Mouse (Mus musculus) cerebellum, adult 2 months (tissue): ENCODE data around the gene Krt75. TPM values are rescaled to one million over a fixed set of nuclear protein-coding genes. Genes with fewer than 3 reads are reported as not detected.
"Not testable (repeated sequence)": the region's sequence is repeated elsewhere in the genome, so short reads cannot be mapped to it uniquely, and the experiment has no call there.

Source experiments
- DNase-seq, 2 experiments: peaks; one replicate each; pipeline ENCODE4 v3.0.0; 2021
- H3K27ac ChIP-seq: fragments of 200-500 bp; 2 replicates; pipeline ENCODE4 v1.5.1; 2012; ENCODE audit warnings: low read length, control low read depth, inconsistent platforms; ENCODE audit not compliant: insufficient read depth
- H3K27me3 ChIP-seq: fragments of 200-500 bp; 2 replicates; pipeline ENCODE4 v1.6.1; 2012; ENCODE audit warnings: inconsistent platforms, mild to moderate bottlenecking, low read length, moderate library complexity; ENCODE audit not compliant: control insufficient read depth, insufficient read depth
- H3K4me1 ChIP-seq: fragments of 200-500 bp; 2 replicates; pipeline ENCODE4 v1.6.1; 2011; ENCODE audit warnings: low read length; ENCODE audit not compliant: control insufficient read depth, insufficient read depth
- H3K4me3 ChIP-seq: fragments of 200-500 bp; replicated peaks from 2 replicates; pipeline ENCODE3; 2011; ENCODE audit warnings: mild to moderate bottlenecking, low read depth, low read length, control low read depth; ENCODE audit not compliant: insufficient read depth
- CTCF ChIP-seq: fragments of 200-500 bp; IDR thresholded peaks from 2 replicates; pipeline ENCODE4 v1.5.1; 2011; ENCODE audit warnings: low read depth, mild to moderate bottlenecking, control low read depth, low read length, moderate library complexity, borderline replicate concordance; ENCODE audit not compliant: insufficient read depth
- POLR2A ChIP-seq: fragments of 200-500 bp; IDR thresholded peaks from 2 replicates; pipeline ENCODE4 v1.6.1; 2011; ENCODE audit warnings: low read length, control low read depth, borderline replicate concordance; ENCODE audit not compliant: insufficient read depth
- WGBS: fragments of 180-500 bp; shearing (Covaris S2); methylation state at CpG from one replicate; pipeline ENCODE4 v1.1.7; 2018; 5-methylcytosine and 5-hydroxymethylcytosine counted together
- polyA plus RNA-seq: library from polyadenylated mRNA; depleted of rRNA; stranded (reverse); fragments of >200 nt; gene quantifications from 2 replicates; pipeline ENCODE4 v1.2.3, GENCODE M21; 2012; rRNA removed

The Krt75 gene
- polyA plus RNA-seq, 1 experiment, result not detected

DNA sequence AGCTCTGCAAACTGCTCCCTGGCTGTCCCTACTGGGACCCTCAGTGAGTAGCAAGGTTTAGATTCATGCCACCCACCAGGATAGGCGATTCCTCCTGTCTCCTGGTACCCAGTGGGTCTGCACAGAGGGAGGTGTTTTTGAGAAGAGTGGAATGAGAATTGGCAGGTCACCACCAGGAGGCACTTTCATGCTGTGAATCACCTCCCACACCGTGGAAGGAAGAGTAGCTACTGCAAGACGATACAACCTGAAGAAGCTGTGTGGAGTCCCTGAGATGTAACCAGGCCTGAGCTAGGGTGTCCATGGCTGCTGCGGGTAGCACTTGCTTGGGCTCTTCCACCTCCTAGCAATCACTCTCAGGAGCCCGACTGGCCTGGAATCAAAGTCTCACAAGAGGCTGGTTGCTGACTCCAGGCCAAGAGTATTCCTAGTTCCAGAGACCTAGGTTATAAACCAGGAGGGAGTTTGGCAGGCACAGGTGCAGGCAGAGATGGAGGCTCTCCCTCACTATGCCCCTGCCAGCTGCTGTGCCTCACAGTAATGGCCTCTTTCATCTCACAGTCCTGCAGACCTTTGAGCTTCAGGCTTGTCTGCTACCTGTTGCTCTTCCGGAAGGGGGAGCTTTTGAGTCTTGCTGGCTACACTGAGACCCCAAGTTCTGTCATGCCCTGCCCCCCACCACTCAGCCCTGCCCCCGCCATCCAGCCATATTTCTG is 35.7 kb downstream of the Krt75 start:
- no peak for DNase-seq
- H3K27me3 ChIP-seq, result no peaks in the 10 kb centered on the region
- WGBS, result 35% methylated on average over 7 of the region's 7 CpGs
- H3K4me3 ChIP-seq, result no peak overlapping the region
- no peak for TF ChIP-seq POLR2A
- TF ChIP-seq CTCF, result no peak
- no peak overlapping the region for H3K27ac ChIP-seq
- H3K4me1 ChIP-seq, result no peaks in the 10 kb centered on the region

DNA sequence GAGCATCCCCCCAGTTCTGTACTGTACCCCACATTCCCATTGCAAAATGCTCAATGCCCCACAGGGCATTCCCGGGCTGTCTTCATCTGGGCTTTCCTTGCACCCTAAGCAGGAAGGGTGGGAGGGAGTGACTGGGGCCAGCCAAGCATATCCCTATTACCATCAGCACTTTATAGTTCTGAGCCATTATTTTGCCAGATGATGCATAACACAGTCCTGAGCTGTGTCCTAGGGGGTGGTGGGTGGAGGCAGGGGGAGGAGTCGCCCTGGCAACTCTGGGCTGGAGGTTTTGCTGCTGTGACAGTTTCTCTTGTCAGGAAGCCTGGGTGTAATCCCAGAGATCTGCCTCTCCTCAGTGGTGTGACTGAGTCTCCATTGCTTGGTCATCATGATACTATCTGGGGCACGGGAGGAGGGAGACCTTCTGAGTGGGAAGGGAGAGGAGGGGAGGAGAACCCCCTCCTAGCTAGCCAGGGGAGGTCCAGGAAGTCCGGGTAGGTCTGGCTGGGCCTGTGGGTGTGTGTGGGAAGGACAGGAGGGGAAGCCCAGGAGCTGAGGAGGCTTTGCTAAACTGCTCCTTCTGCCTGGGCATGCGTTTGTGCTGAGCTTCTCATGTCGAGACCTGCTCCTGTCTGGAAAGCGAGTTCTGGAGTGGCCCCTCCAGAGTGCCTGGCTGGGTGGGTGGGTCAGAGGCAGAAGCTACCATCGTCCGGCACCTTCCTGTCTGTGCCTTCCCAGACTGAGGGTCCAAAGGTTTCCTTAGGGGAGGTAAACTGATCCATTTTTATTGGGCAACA is 37.5 kb downstream of the Krt75 start:
- H3K4me3 ChIP-seq, result no peak overlapping the region
- no peak for TF ChIP-seq POLR2A
- no peak for TF ChIP-seq CTCF
- H3K27me3 ChIP-seq, result no peaks in the 10 kb centered on the region
- 54% methylated on average over 9 of the region's 9 CpGs for WGBS
- no peaks in the 10 kb centered on the region for H3K4me1 ChIP-seq
- DNase-seq, result no peak
- H3K27ac ChIP-seq, result no peak overlapping the region

GRCm38 (mm10) chr15:101532720-101533119 is 41.0 kb downstream of the Krt75 start, which contains the start of gene Krt84:
Gene Krt84, minus strand, starts transcription at chr15:101532820.
- H3K27me3 ChIP-seq, result no peaks in the 10 kb centered on the region
- 83% methylated on average over 7 of the region's 7 CpGs for WGBS
- TF ChIP-seq CTCF, result no peak
- no peak for TF ChIP-seq POLR2A
- H3K4me3 ChIP-seq, result no peak within 1 kb of the TSS
- no peak within 1 kb of the TSS for H3K27ac ChIP-seq
- no peak for DNase-seq
- H3K4me1 ChIP-seq, result no peaks in the 10 kb centered on the region

DNA sequence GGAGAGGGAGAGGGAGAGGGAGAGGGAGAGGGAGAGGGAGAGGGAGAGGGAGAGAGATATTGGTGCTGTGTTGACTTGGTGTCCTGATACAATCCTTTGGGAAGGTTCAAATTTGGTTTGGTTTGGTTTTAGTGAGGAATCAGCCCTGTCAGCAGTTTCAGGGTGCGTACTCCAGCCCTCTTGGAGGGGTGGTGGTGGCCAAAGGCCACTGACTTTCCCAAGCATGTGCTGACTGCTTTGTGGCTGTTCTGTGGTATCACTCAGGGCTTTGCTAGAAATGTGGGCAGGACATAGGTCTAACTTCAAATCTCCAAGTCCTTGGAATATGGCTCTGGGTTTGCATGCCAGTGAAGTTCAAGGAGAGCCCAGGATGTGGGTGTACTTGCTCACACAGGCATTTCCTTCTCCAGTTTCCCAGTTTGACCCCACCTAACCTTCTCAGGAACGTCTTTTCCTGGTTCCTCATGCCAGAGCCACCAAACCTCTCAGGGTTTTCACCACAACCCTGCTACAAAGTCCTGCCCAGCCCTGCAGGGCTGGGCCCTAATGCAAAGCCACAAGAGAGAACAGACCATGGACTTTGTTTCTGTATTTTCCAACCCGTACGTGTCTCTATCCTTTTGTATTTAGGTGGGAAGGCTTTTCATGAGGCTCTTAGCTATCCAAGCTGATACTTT is 51.0 kb downstream of the Krt75 start:
- TF ChIP-seq CTCF (no peak), POLR2A (no peak)
- WGBS, result 83% methylated on average over 4 of the region's 4 CpGs
- Histone ChIP-seq H3K4me1 (no peaks in the 10 kb centered on the region), H3K4me3 (no peak overlapping the region), H3K27me3 (no peaks in the 10 kb centered on the region), H3K27ac (no peak overlapping the region)
- DNase-seq, result no peak

DNA sequence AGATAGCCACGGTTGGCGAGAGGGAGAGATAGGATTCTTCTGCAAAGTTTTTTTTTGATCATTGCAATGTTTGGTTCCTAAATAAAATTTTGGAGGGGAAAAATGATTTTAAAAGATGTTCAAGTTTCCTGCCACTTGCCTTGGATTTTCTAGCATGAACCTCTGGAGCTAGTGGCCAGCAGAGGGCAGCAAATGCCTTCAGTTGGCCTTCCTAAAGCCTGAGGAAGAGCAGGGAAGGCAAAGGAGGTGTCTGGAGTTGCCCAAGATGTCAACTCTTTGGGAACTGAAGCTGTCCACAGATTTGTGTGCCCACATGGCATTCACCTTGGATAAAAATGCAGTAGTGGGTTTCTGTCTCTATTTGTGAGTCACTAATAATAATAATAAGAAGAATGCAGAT is 53.9 kb downstream of the Krt75 start:
- TF ChIP-seq CTCF (peak; percentile 88), POLR2A (no peak)
- DNase-seq, result peak; percentile 59 to 71
- Histone ChIP-seq H3K4me1 (no peaks in the 10 kb centered on the region), H3K27me3 (no peaks in the 10 kb centered on the region), H3K27ac (no peak overlapping the region), H3K4me3 (no peak overlapping the region)
- WGBS, result 10% methylated on average over 2 of the region's 2 CpGs

DNA sequence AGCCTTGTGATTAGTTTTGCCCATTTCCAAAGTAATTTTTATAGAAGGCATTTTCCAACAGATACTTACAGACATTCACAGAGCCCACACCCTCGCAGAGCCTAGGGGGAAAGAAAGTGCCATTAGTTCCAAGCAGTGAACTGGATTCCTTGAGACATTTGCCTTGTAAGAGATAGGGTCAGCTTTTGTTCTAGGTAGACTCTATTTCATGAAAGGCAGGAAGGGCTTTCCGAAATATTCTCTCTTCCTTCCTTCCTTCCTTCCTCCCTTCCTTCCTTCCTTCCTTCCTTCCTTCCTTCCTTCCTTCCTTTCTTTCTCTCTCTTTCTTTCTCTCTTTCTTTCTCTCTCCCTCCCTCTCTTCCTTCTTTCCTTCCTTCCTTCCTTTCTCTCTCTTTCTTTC is 56.5 kb downstream of the Krt75 start, which contains the start of gene Gm49425:
Gene Gm49425 (minus strand): TSS at position 101 of the 400 bp plus-strand sequence.
- H3K4me1 ChIP-seq, DNase-seq, H3K27me3 ChIP-seq, H3K4me3 ChIP-seq, H3K27ac ChIP-seq: not testable (repeated sequence)
- 84% methylated on average over 2 of the region's 2 CpGs for WGBS

Other genes with a start within 250 kb of the Krt75 start
- 0.05 and 0.30 TPM in 2 replicates for gene Krt80, start 203.7 kb downstream of the Krt75 start, polyA plus RNA-seq
- 0.33 and 0.36 TPM in 2 replicates for gene Krt7, start 162.9 kb downstream of the Krt75 start, polyA plus RNA-seq
- gene Krt87, start 135.1 kb downstream of the Krt75 start, polyA plus RNA-seq, result 0.13 and 0.15 TPM in 2 replicates
- not detected in 2 replicates for gene Krt88, start 126.2 kb downstream of the Krt75 start, polyA plus RNA-seq
- gene Krt81, start 110.2 kb downstream of the Krt75 start, polyA plus RNA-seq, result not detected in 2 replicates
- not detected in 2 replicates for gene Krt86, start 100.4 kb downstream of the Krt75 start, polyA plus RNA-seq
- not detected in 2 replicates for gene Krt83, start 82.4 kb downstream of the Krt75 start, polyA plus RNA-seq
- gene Gm49425, start 56.6 kb downstream of the Krt75 start, polyA plus RNA-seq, result not detected in 2 replicates
- not detected in 2 replicates for gene Krt84, start 41.1 kb downstream of the Krt75 start, polyA plus RNA-seq
- not detected in 2 replicates for gene Krt82, start 23.2 kb downstream of the Krt75 start, polyA plus RNA-seq
- 0.03 and 0.08 TPM in 2 replicates for gene Krt90, start 11.0 kb downstream of the Krt75 start, polyA plus RNA-seq
- not detected in 2 replicates for gene Gm5414, start 54.3 kb upstream of the Krt75 start, polyA plus RNA-seq
- gene Gm5478, start 73.5 kb upstream of the Krt75 start, polyA plus RNA-seq, result not detected in 2 replicates
- gene Krt6b, start 106.4 kb upstream of the Krt75 start, polyA plus RNA-seq, result not detected in 2 replicates
- not detected in 2 replicates for gene Krt6a, start 120.4 kb upstream of the Krt75 start, polyA plus RNA-seq
- 0.08 TPM in 1 of 2 replicates, not detected in the other for gene Krt5, start 139.0 kb upstream of the Krt75 start, polyA plus RNA-seq
- 0.25 and 0.54 TPM in 2 replicates for gene Krt71, start 169.2 kb upstream of the Krt75 start, polyA plus RNA-seq
- not detected in 2 replicates for gene Krt72, start 212.6 kb upstream of the Krt75 start, polyA plus RNA-seq
- 0.05 TPM in 1 of 2 replicates, not detected in the other for gene Krt73, start 228.4 kb upstream of the Krt75 start, polyA plus RNA-seq
- gene Krt2, start 244.3 kb upstream of the Krt75 start, polyA plus RNA-seq, result not detected in 2 replicates